ENCODE assay signal across 8 mouse cellular contexts in genomic region chr6:126167731-126168130, GRCm38 (mm10). TPM values are rescaled to one million over a fixed set of nuclear protein-coding genes. Genes with fewer than 3 reads are reported as not detected.
A peak's percentile ranks its signal among the peaks of the same experiment; 100 is the strongest.
DNase-seq lines count a peak whose midpoint lies in the region; ATAC-seq and TF ChIP-seq lines count a peak whose summit lies in the region.

No protein-coding gene starts in this region.

- no peak overlapping the region for H3K4me3 ChIP-seq in liver, postnatal 0 days (ENCODE audit: low read depth, low read length)
- H3K4me3 ChIP-seq in liver, embryonic 12.5 days = no peak overlapping the region
- H3K4me3 ChIP-seq in embryonic facial prominence, embryonic 13.5 days = 0 out of 2 replicates have a peak overlapping the region, but pooled peaks have one; percentile 67
- H3K4me3 ChIP-seq in lung, postnatal 0 days (ENCODE audit: low read depth, low read length) = no peak overlapping the region

- no peaks in the 10 kb centered on the region for H3K4me1 ChIP-seq in liver, postnatal 0 days (ENCODE audit: insufficient read depth)
- no peaks in the 10 kb centered on the region for H3K4me1 ChIP-seq in liver, embryonic 12.5 days
- H3K4me1 ChIP-seq in embryonic facial prominence, embryonic 13.5 days = peaks cover 31% of the 10 kb centered on the region
- peaks cover 24% of the 10 kb centered on the region for H3K4me1 ChIP-seq in lung, postnatal 0 days (ENCODE audit: insufficient read depth, low read depth, low read length)

- 16% methylated on average over 3 of the region's 3 CpGs for WGBS in liver, postnatal 0 days (ENCODE audit: insufficient replicate concordance)
- 18% methylated on average over 3 of the region's 3 CpGs for WGBS in liver, embryonic 12.5 days (ENCODE audit: insufficient replicate concordance)
- 9% methylated on average over 3 of the region's 3 CpGs for WGBS in embryonic facial prominence, embryonic 13.5 days
- 12% methylated on average over 3 of the region's 3 CpGs for WGBS in lung, postnatal 0 days

- peak; percentile 77 for ATAC-seq in frontal cortex, adult (ENCODE audit: low TSS enrichment)
- no peak for ATAC-seq in liver, postnatal 0 days
- no peak for ATAC-seq in liver, embryonic 12.5 days
- no peak for ATAC-seq in embryonic facial prominence, embryonic 13.5 days (ENCODE audit: insufficient number of reproducible peaks, insufficient read depth, low FRiP score, low TSS enrichment, low read depth)
- ATAC-seq in lung, postnatal 0 days = no peak

- H3K27ac ChIP-seq in liver, postnatal 0 days (ENCODE audit: low read depth) = no peak overlapping the region
- H3K27ac ChIP-seq in liver, embryonic 12.5 days = no peak overlapping the region
- H3K27ac ChIP-seq in embryonic facial prominence, embryonic 13.5 days = peak overlapping the region; percentile 86
- H3K27ac ChIP-seq in lung, postnatal 0 days (ENCODE audit: low read length) = no peak overlapping the region

- peak; percentile 59 for TF ChIP-seq CTCF in liver, postnatal 0 days (IDR thresholded peaks at IDR 0.05; ENCODE audit: low read depth)
- peak; percentile 80 for TF ChIP-seq CTCF in lung, postnatal 0 days (IDR thresholded peaks at IDR 0.05)

- TF ChIP-seq EP300 in liver, postnatal 0 days (IDR thresholded peaks at IDR 0.05; ENCODE audit: low read depth) = no peak
- TF ChIP-seq EP300 in lung, postnatal 0 days (IDR thresholded peaks at IDR 0.05) = no peak

- H3K9me3 ChIP-seq in liver, postnatal 0 days (ENCODE audit: low read length) = no peaks in the 10 kb centered on the region
- no peaks in the 10 kb centered on the region for H3K9me3 ChIP-seq in liver, embryonic 12.5 days (replicated peaks)
- no peaks in the 10 kb centered on the region for H3K9me3 ChIP-seq in embryonic facial prominence, embryonic 13.5 days
- H3K9me3 ChIP-seq in lung, postnatal 0 days (ENCODE audit: low read length) = no peaks in the 10 kb centered on the region

- H3K36me3 ChIP-seq in liver, postnatal 0 days (replicated peaks; ENCODE audit: insufficient read depth, low read length) = no peaks in the 10 kb centered on the region
- H3K36me3 ChIP-seq in liver, embryonic 12.5 days = no peaks in the 10 kb centered on the region
- no peaks in the 10 kb centered on the region for H3K36me3 ChIP-seq in embryonic facial prominence, embryonic 13.5 days
- no peaks in the 10 kb centered on the region for H3K36me3 ChIP-seq in lung, postnatal 0 days (ENCODE audit: insufficient read depth, low read length)

- DNase-seq in frontal cortex, postnatal 25 days (ENCODE audit: low spot score in 2 of 2) = no peak
- DNase-seq in liver, postnatal 0 days = no peak
- DNase-seq in lung, postnatal 0 days (ENCODE audit: low spot score) = peak; percentile 75
- no peak for DNase-seq in testis, postnatal 14 days (ENCODE audit: low spot score)
- no peak for DNase-seq in thymus, postnatal 0 days (ENCODE audit: low spot score)

- no peak overlapping the region for H3K9ac ChIP-seq in liver, postnatal 0 days (replicated peaks)
- no peak overlapping the region for H3K9ac ChIP-seq in liver, embryonic 12.5 days
- H3K9ac ChIP-seq in embryonic facial prominence, embryonic 13.5 days = no peak overlapping the region
- no peak overlapping the region for H3K9ac ChIP-seq in lung, postnatal 0 days (replicated peaks; ENCODE audit: low read depth)

- no peak overlapping the region for H3K4me2 ChIP-seq in liver, postnatal 0 days (ENCODE audit: low read depth, low read length)
- no peak overlapping the region for H3K4me2 ChIP-seq in liver, embryonic 12.5 days
- H3K4me2 ChIP-seq in embryonic facial prominence, embryonic 13.5 days = peak overlapping the region; percentile 91
- no peak overlapping the region for H3K4me2 ChIP-seq in lung, postnatal 0 days (replicated peaks; ENCODE audit: low read depth, low read length)

- peaks cover 49% of the 10 kb centered on the region for H3K27me3 ChIP-seq in liver, postnatal 0 days (ENCODE audit: insufficient read depth, low read length)
- peaks cover 60% of the 10 kb centered on the region for H3K27me3 ChIP-seq in liver, embryonic 12.5 days (replicated peaks)
- no peaks in the 10 kb centered on the region for H3K27me3 ChIP-seq in embryonic facial prominence, embryonic 13.5 days
- H3K27me3 ChIP-seq in lung, postnatal 0 days (replicated peaks; ENCODE audit: insufficient read depth, low read length) = peaks cover 35% of the 10 kb centered on the region

RNA-seq across cellular contexts. Expression of gene Ntf3, which starts 1.0 kb away (rescaled TPM):
- 0.33 and 0.49 TPM in 2 replicates for polyA plus RNA-seq in liver, postnatal 0 days (2015; fragmentation: Nextera tagmentation; extraction: Ambion mirVana)
- 2.2 and 2.4 TPM in 2 replicates for polyA plus RNA-seq in liver, embryonic 12.5 days (2016; fragmentation: Nextera tagmentation; extraction: Ambion mirVana)
- 35.3 and 41.1 TPM in 2 replicates for polyA plus RNA-seq in embryonic facial prominence, embryonic 13.5 days (2015; fragmentation: Nextera tagmentation; extraction: Ambion mirVana)
- polyA plus RNA-seq in lung, postnatal 0 days (2015; fragmentation: Nextera tagmentation; extraction: Ambion mirVana) = 2.1 and 2.2 TPM in 2 replicates
- polyA plus RNA-seq in thymus, postnatal 0 days (2015; fragmentation: Nextera tagmentation; extraction: Ambion mirVana) = 0.20 and 0.33 TPM in 2 replicates

Comparison
In these comparisons a context has a peak if more than half of its experiments do, and no peak if none do; other contexts are left out.
1. RNA of gene Ntf3, which starts 1.0 kb away (polyA plus RNA-seq): 35.3 to 41.1 TPM in embryonic facial prominence, embryonic 13.5 days; 2.2 to 2.4 TPM in liver, embryonic 12.5 days, 2.1 to 2.2 TPM in lung, postnatal 0 days, 0.33 to 0.49 TPM in liver, postnatal 0 days and 0.20 to 0.33 TPM in thymus, postnatal 0 days; every median in the first group is over 10 times any median in the second.